Mouse (Mus musculus) brain, embryonic 14.5 days (tissue): Measurements from ENCODE around the gene Tmprss15. TPM values are rescaled to one million over a fixed set of nuclear protein-coding genes. Genes with fewer than 3 reads are reported as not detected.
A peak's percentile ranks its signal among the peaks of the same experiment; 100 is the strongest.

Experiments used
- DNase-seq: peaks from one replicate; pipeline ENCODE4 v3.0.0-alpha.2; 2011; ENCODE audit warnings: low read depth
- CTCF ChIP-seq: fragments of 200-500 bp; IDR thresholded peaks from 2 replicates; pipeline ENCODE4 v1.5.1; 2012; ENCODE audit warnings: inconsistent platforms, mild to moderate bottlenecking, moderate library complexity, borderline replicate concordance; ENCODE audit not compliant: insufficient read depth, insufficient read length; ENCODE audit errors: extremely low read depth
- POLR2A ChIP-seq: fragments of 200-500 bp; IDR thresholded peaks from 2 replicates; pipeline ENCODE4 v1.6.1; 2012; ENCODE audit warnings: mild to moderate bottlenecking, inconsistent platforms, borderline replicate concordance; ENCODE audit not compliant: poor library complexity, insufficient read depth, insufficient read length, severe bottlenecking; ENCODE audit errors: extremely low read depth
- polyA plus RNA-seq: library from polyadenylated mRNA; depleted of rRNA; stranded (reverse); fragments of >200 nt; gene quantifications from 2 replicates; pipeline ENCODE4 v1.2.3, GENCODE M21; 2012; rRNA removed

Gene Tmprss15
- polyA plus RNA-seq, 1 experiment = 0.01 TPM

- peak; percentile 67 for DNase-seq
- TF ChIP-seq CTCF = no peak
- TF ChIP-seq POLR2A = no peak
These were observed 114.5 kb downstream of the Tmprss15 start for GRCm38 (mm10) chr16:78976384-78976783.

GRCm38 (mm10) chr16:78974099-78974498 lies 116.8 kb downstream of the Tmprss15 start:
- TF ChIP-seq CTCF (no peak), POLR2A (no peak)
- no peak for DNase-seq

- TF ChIP-seq CTCF = peak; percentile 29; the same call in 1 of the 2 replicates
- TF ChIP-seq POLR2A = no peak
- peak; percentile 77 for DNase-seq
These were observed 121.7 kb downstream of the Tmprss15 start for GRCm38 (mm10) chr16:78969091-78969731.

- DNase-seq = peak; percentile 65
- no peak for TF ChIP-seq POLR2A
- no peak for TF ChIP-seq CTCF
These were observed 133.5 kb downstream of the Tmprss15 start for GRCm38 (mm10) chr16:78957434-78957833.

- DNase-seq = peak; percentile 65
- no peak for TF ChIP-seq POLR2A
- TF ChIP-seq CTCF = no peak
These were observed 140.5 kb downstream of the Tmprss15 start for GRCm38 (mm10) chr16:78950359-78950758.

GRCm38 (mm10) chr16:78937755-78938154 lies 153.1 kb downstream of the Tmprss15 start:
- TF ChIP-seq POLR2A = no peak
- no peak for TF ChIP-seq CTCF
- no peak for DNase-seq

- DNase-seq = no peak
- TF ChIP-seq CTCF (no peak), POLR2A (no peak)
These were observed 156.6 kb downstream of the Tmprss15 start for GRCm38 (mm10) chr16:78934298-78934697.

GRCm38 (mm10) chr16:78931287-78932025 lies 159.4 kb downstream of the Tmprss15 start:
- DNase-seq = peak; percentile 32
- TF ChIP-seq POLR2A = no peak
- TF ChIP-seq CTCF = no peak

GRCm38 (mm10) chr16:78930382-78931286 lies 160.3 kb downstream of the Tmprss15 start, which contains the start of gene Chodl:
TSS of gene Chodl (plus strand) at chr16:78930948.
- no peak for TF ChIP-seq POLR2A
- no peak for TF ChIP-seq CTCF
- DNase-seq = peak; percentile 95

- TF ChIP-seq POLR2A (no peak), CTCF (no peak)
- DNase-seq = peak; percentile 63
These were observed 168.3 kb downstream of the Tmprss15 start for GRCm38 (mm10) chr16:78922644-78923043.

Other genes starting within 250 kb of the Tmprss15 start
- gene Chodl, start 160.1 kb downstream of the Tmprss15 start, polyA plus RNA-seq = 4.4 and 6.4 TPM in 2 replicates